Mouse (Mus musculus) c-Kit-positive CD71-negative TER-119-negative erythroid progenitor cells, embryonic 14.5 days (primary cell): ENCODE data around the gene Cpeb1.

Experiments used
- DNase-seq: peaks from one replicate; pipeline ENCODE4 v3.0.0-alpha.2; 2013; ENCODE audit warnings: low read depth

Gene Cpeb1

DNA sequence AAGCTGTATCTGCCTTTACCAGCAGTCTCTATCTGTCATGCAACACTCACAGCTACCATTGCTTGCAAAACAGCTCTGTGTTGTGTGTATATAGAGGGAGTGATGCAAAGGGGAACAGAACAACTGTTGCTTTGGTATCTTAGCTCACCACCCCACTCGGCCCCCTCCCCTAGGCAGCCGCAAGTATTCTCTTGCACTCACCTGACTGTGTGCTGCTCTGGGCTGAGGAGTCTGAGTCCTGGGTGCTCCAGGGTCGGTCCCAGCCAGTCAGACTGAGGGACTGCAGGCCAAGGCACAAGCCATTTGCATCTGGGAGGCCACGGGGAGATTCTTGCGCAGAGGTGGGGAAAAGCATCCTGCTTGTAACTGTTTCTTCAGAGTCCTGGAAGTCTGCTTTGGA, 83.5 kb downstream of the Cpeb1 start:
- no peak for DNase-seq

DNA sequence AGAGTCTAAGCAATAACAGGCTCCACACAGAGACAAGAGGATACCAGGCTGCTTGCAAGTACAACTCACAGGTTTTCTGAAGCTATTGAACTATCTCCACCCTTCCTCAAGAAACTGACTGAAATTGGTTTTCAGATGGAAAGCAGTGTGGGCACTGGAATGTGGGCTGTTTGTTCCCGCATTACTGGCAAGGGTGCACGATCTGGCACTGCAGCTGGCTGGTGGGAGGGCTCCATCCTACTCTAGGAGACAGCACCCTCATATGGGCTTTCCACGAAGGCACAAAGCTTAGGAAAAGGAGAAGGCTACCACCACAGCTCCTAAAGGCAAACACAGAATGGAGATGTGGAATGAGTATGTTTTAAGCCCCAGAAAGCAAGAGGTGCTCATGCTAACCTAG, 85.5 kb downstream of the Cpeb1 start:
- DNase-seq = no peak

DNA sequence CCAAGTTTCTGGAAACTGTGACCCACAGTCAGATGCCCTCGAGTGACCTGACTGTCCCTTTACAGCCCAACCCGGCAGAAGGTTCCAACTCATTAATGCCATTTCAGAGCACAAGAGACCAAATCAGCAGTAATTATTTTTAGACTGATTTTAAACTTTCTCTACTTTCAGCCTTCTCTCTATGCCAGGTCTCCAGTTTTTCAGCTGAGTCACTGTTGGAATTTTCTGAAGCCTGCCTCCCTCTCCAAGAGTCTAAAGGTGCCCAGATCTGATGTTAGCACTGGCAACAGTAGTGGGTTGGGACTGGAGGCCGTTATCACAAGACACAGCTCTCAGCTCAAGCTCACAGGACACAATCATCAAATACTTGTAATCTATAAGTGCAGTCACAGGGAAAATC, 87.3 kb downstream of the Cpeb1 start:
- DNase-seq = no peak

DNA sequence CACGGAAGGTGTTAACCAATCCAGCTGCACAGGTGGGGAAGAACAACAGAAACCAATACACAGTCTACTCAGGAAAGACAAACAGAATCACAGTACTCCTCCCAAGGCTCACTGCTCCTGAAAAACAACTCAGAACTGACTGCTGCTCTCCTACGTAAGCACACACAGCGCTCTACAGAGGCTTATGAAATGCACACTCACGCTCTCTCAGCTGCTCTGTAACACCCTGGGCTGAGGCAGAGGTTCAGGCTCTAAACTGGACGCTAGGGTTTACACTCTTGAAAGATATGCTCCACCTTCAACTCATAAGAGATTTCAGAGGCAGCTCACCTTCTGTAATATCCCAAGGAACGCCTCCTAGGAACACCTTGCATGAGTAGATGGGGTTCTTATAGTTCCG, 98.3 kb downstream of the Cpeb1 start:
- no peak for DNase-seq

DNA sequence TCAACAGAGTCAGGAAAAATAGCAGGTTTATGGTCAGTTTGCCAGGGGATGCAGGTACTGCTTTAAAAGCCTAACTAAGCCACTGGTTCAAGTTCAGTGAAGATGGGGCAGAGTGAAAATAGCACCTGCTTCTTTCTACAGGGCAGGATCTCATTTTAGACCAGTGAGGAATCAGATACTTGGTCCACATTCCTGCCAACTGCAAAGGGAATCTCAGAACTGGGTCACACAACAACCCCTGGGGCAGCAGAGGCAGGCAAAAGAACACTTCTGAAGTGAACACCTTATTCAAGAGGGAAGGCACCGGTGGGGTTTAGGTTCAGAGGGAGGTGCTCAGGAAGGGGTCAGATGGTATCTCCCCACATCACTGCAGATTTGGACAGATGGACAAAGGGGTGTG, 98.9 kb downstream of the Cpeb1 start:
- no peak for DNase-seq

DNA sequence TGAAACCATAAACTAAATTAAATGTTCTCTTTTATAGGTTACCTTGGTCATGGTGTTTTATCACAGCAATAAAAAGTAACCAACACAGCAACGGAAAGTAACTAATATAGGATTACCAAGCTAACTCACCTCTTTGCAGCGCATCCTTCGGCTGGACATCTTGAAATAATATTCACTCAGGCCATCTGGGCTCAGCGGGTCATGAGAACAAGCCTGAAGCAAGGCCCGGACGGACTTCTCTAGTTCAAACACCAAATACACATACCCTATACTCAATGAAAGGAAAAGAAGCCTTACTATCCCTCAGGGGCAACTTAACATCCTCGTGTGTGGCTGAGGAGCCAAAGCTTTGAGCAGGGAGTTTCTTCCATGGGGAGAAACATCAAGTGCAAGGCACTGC, 99.5 kb downstream of the Cpeb1 start:
- no peak for DNase-seq

DNA sequence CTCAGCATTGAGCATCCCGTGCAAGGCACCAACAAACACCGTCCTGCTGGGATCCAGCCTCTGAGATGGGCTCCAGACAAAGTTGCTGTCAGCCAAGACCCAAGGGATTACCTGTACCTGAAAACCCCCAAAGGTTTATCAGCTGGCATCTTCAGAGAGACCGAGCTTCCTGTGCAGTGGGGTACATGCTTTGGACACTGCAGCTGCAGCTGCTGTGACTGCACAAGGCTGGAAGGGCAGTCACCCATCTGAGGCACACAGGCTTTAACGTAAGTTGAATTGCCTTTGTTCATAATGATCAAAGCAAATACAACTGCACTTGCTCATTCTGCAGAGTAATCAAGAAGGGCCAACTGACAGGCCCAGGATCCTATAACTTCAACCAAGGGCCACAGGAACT, 103.4 kb downstream of the Cpeb1 start:
- no peak for DNase-seq

DNA sequence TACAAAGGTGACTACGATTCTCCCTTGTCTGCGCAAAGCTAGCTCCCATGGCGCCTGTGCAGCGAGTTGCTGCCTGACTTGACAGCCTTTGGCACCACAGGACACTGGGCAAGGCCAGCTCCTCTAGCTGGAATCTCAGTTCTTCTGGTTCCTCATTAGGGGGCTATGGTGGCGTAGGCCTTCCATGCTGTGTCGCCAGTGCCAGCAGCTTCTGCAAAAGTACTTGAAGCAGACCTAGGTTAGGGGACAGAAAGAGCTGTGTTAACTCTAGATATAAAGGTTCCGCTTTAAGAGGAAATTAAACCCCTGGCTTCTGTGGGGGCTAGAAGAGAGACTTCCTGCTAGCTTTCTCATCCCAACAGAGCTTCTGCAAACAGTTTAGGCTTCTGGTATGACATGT, 107.1 kb downstream of the Cpeb1 start:
- DNase-seq = no peak

DNA sequence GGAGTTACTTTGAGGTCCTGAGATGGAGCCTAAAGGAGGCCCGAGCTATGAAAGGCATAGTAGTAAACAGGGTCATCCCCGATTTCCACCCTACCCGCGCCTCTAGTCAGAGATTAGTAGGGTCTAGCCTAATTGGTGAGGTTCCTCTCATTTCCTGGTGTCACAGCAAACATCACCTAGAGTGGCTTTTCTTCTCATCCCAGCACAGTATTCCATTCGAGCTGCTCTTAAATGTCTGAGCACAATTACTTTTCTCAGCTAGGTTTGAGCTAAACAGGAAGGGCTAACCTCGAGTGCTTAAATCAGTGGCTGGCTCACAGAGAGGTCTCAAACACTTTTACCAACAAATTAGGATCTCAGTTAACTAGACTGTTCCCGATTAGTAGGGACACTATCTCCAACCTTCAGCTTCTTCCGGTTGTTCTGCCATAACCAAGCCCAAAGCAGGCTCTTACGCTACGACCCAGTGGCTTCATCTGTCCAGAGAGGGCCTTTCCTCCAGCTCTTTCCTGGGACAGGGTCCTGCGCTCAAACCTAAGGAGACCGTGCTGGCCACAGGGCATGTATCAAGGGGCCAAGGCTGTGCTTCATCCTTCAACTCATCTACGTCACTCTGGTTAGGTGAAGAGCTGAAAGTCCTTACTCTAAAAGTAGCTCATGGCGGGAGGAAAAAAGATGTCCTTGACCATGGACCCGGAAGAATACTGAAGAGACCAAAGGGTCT, 109.7 kb downstream of the Cpeb1 start:
- DNase-seq = no peak

DNA sequence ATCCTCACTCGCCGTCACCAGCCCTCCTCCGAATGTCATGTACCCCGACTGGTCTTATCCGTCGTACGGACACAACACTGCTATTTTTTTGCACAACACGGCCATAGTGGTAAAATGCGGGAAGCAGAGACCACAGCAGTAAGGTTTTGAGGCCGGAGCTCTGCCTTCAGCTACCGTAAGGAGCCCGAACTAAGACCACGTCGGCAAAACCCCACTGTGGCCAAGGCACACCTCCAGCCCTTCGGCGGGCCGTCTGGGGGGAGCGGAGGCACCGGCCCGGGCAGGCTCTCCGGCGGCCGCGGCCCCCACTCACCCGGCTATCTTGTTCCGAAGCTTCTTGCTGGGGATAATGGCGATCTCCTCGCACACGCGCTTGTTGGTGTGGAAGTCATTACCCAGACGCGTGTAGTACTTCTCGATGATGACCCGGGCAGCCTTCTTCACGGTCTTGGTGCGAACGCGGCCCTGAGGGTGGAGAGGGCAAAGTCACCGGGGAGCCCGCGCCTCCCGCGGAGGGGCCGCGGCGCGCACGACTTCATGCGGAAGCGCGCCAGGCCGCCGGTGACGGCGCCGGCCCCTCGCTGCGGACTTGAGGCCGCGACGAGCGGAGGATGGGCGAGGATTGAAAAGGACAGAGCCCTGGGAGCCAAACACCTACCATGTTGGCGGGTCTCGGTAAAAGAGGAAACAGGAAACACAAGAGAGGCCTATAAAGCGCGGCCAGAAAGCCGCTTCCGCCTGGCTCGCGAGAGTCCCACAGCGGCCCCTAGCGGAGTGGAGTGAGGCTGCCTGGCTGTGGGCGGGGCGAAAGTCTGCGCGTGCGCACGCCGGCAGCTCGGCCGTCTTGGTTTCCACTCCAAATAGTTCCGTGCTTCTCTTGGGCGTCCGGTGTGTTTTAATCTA, 110.5 kb downstream of the Cpeb1 start, which contains the start of gene Rps17:
Gene Rps17 (minus strand): TSS at position 711 of the 903 bp plus-strand sequence.
- DNase-seq = peak; percentile 87

DNA sequence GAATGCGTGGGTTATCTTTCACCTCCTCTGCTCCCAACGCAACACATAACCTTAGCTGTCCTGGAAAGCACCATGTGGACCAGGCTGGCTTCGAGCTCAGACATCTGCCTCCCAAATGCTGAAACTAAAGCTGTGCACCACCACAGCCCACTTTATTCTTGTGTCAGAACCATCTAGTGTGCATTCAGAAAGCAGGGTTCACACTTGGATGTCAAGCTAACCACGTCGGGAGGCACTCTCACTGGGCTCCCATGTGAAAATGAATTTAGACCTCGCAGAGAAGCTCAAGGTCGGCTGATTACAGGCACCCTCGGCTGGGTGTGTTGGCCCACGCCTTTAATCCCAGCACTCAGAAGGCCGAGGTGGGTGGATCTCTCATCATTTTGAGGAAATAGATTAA, 111.4 kb downstream of the Cpeb1 start:
- no peak for DNase-seq

DNA sequence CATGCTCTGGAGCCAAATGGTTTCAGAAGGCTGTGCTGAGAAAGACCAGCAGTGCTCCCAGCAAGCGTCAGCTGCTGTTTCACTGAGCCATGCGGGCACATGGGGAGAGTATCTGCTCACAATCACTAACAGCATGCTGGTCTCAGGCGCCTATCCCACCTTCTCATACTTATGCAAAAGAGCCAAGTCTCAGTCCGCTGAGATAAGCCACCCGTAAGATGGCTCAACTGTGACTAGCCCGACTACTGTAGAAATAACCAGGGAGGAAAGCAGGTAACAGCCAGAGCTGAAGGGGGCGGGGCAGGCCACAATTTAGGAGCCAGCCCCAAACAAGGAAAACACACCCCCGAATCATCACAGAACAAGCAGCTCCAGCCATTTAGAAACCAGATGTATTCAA, 111.9 kb downstream of the Cpeb1 start:
- no peak for DNase-seq

DNA sequence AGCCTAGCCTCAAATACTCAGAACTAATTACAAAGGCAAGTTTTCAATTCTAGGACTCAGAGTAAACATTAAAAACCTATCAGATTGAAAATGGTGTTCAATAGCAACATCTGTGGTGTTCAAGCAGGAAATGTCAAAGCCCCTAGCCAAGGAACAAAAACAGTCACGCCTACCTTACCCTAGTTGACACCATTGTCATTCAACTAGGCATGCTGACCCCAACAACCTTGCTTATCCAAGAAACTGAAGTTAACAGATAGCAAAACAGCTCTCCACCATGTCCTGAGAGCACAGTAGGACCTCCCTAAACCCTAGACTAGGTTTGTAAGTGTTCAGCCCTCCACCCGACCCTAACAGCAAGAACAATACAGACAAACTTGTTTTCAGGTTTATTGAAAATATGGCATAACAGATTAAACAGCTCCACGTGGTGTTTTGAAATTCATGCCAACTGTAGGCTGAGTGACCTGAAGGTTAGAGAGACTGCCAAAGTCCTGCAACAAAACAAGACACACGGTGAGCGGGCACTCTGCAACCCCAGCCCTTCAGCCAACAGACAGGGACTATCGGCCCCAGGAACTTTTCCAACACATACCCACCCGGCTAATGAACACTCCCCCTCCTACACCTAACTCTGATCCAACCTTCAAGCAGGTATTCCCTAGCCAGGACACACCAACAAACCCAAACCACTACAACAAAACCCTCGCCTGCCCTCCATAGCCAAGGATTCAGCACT, 112.7 kb downstream of the Cpeb1 start:
- no peak for DNase-seq

DNA sequence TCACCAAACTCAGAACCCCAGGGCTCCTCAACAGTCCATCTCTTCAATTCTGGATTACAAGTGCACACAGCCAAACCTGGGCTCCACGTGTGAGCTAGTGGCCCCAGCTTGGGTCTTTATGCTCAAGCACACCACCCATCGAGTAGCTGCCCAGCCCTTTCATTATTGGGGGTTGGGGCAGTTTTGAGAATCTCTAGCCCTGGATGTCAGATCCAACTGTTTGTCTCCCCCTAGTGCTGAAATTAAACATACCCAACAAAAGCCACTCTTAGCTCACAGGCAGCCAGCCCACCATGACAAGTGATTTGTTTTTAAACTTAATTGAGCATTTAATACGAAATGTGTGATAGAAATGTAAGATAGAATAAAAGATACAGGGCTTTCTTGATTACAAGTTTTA, 113.7 kb downstream of the Cpeb1 start:
- peak; percentile 38 for DNase-seq

DNA sequence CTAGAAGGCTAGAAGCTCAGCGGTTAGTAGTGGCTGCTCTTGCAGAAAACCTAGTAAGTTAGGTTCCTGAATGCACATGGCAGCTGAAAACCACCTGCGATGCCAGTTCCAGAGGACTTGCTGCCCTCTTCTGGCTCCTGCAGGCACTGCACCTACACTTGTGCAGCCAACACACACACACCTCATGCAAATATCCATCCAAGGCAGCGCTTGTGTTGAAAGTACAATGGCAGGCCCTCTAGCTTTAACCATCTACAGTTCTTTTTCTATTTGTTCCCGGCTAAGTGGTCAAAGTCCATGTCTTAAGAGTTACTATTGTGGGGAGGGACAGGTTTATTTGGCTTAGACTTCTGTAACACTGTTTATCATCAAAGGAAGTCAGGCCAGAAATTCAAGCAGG, 115.5 kb downstream of the Cpeb1 start:
- DNase-seq = peak; percentile 63

DNA sequence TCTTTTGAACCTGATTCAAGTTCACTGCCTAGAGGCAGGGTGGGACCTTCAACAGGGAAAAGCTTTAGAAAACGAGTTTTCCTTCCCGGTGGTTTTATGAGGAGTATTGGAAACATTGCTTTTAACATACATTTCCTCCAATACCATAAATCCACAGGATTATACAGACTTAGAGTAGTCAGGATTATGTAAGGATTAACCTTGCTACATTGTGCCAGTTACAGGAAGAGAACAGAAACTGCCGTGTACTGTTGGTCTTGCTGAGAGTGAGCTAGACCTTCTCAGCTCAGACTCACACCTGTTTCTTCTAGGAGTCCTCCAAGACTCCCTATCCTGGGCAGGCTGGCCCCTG, 116.8 kb downstream of the Cpeb1 start:
- no peak for DNase-seq

DNA sequence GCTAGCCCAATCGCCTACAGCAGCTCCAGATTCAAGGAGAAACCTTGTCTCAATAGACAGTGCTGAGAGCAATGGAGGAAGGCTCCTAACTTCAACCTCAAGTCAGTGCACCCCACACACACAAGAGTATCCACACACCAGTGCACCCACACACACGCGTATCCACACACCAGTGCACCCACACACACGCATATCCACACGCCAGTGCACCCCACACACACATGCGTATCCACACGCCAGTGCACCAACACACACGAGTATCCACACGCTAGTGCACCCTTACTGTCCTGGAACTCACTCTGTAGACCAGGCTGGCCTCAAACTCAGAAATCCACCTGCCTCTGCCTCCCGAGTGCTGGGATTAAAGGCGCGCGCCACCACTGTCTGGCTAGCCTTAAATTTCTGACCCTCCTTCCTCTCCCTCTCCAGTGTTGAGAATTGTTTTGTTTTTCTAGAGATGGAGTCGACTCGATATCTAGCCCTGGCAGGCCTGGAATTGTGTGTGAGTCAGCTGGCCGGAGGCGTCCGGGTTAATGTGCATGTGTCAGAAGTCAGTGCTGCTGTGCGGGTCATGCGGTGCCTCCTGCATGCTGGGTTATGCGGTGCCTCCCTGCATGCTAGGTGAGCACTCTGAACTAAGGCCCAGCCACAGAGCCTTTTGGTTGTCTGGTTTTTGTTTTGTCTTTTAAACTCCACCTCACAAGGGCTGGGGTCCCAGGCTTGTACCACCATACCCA, 117.3 kb downstream of the Cpeb1 start:
- DNase-seq = no peak

DNA sequence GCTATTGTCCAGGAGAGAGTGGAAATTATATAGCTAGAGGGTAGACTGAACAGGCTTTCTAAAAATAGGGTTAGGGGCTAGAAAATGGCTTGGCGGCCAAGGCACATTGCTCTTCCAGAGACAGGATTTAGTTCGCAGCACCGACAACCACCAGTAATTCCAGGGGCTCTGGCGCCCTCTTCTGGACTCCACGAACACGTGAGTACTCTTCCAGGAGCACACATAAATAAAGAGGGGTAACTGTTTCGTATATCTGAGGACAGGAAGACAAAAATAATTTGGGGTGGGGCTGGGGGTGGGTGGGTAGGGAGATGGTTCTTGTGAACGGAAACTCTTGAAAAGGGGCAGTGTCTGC, 118.9 kb downstream of the Cpeb1 start:
- DNase-seq = peak; percentile 58

DNA sequence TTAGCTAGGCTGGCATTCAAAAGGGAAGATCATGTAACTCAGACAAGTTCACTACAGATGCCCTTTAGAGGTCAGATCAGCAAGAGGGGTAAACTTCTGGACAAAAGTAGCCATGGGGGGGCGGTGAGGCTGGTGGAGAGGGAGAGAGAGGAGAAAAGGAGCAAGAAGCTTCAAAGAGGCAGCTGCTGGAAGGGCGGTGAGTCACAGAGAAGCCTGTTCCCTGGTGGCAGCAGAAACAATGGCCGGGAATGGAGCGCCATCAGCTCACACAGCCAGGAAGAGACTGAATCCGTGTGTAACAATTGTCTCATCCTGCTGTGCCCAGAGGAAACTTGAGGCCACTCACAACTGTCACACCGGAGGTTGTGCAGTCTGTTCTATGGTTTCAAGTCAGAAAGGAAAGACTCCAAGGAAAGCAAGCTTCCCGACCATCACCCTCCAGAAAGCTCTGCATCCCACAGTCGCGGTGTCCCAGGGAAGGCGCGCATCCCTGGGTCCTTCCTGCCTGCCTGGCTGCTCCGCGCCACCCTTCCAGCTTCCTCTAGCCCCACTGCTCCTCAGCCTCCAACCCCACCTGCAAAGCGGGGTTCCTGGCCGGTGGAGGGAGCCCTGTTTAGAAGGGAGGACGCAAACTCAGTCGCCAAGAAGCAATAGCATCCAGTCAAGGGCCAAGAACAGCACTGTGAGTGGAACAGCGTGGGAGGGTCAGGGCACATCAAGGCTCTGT, 119.4 kb downstream of the Cpeb1 start:
- no peak for DNase-seq

DNA sequence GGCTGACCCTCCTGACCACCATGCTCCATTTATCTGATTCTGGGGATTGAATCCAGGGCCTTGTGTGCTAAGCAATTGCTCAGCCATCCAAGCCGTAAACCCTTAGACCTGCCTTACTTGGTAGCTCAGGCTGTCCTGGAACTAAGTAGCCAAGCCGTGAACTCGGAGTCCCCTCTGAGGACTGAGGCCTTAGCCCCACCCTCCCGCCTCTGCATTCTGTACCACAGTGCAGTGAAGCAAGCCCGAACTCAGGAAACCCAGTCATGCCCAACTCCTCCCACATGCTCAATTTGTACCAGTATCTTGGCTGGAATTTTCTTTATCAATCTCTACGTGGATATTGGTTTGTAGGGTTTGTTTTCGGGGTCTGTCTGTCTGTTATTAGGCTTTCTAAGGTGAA, 123.4 kb downstream of the Cpeb1 start:
- no peak for DNase-seq

DNA sequence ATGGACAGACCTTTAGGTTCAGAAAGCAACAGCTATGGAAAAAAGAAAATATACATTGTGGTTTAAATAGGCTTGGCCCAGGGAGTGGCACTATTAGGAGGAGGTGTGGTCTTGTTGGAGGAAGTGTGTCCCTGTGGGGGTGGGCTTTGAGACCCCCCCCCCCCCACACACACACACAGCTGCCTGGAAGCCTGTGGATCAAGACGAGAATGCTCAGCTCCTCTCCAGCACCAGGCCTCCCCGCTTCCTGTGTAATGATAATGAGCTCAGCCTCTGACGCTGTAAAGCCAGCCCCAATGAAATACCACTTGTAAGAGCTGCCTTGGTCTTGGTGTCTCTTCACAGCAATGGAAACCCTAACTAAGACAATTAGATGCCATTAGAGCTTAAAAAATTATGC, 124.5 kb downstream of the Cpeb1 start:
- DNase-seq = no peak

DNA sequence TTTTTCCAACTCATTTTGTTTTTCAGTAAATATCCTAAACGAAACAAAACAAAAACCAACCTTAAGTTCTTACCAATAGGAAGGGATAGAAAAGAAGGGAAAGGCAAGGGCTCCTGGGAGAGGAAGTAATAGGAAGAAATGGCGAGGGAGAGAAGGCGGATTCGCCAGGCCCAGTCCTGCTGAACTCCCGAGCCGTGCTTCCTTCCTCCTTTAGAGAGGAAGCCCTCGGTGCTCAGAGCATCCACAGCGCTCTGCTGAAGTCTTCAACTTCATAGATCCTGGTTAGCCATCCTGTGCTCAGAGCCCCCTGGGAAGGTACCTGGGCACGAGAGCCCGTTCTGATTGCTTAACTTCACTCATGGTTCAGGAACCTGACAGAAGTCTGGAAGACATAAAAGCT, 127.6 kb downstream of the Cpeb1 start:
- no peak for DNase-seq
